ENCODE assay signal across 11 mouse cellular contexts in genomic region chr17:7284297-7284910, GRCm38 (mm10). TPM values are rescaled to one million over a fixed set of nuclear protein-coding genes. Genes with fewer than 3 reads are reported as not detected.
DNase-seq lines count a peak whose midpoint lies in the region; ATAC-seq and TF ChIP-seq lines count a peak whose summit lies in the region.
"Had no signal": no experiment of that assay in that cellular context is flagged by ENCODE, and none has a peak within 500 bp of the region (broad histone marks: within the 10 kb centered on the region; RNA-seq: fewer than 3 reads in every experiment).

No protein-coding gene starts in this region.

- no peak for TF ChIP-seq CTCF in forebrain, postnatal 0 days (IDR thresholded peaks at IDR 0.05; ENCODE audit: low read depth)
- TF ChIP-seq CTCF in Patski (IDR thresholded peaks at IDR 0.05) = no peak

- peak; percentile 39 for DNase-seq in forebrain, postnatal 0 days
- DNase-seq in forebrain, embryonic 11.5 days (ENCODE audit: low spot score) = no peak
- DNase-seq in Patski (ENCODE audit: low read depth, low spot score) = no peak
- DNase-seq in kidney, postnatal 36 days = peak; percentile 70 to 78
- DNase-seq in spleen, postnatal 14 days (ENCODE audit: low spot score in 2 of 2) = no peak
- no peak for DNase-seq in left cerebral cortex, postnatal 36 days (ENCODE audit: low spot score in 2 of 2)
- no peak for DNase-seq in cerebellum, postnatal 4 days (ENCODE audit: low spot score in 2 of 2)

- no peaks in the 10 kb centered on the region for H3K9me3 ChIP-seq in forebrain, postnatal 0 days (ENCODE audit: low read length)
- no peaks in the 10 kb centered on the region for H3K9me3 ChIP-seq in forebrain, embryonic 11.5 days (ENCODE audit: control insufficient read depth, low read length)
- H3K9me3 ChIP-seq in heart, embryonic 13.5 days = no peaks in the 10 kb centered on the region
- H3K9me3 ChIP-seq: limb, embryonic 15.5 days had no signal

- in situ Hi-C loops in Patski (cut with MboI; ENCODE audit: low pct_unique_long_range_greater_than_20kb) = no loop called here

- peaks cover 21% of the 10 kb centered on the region for H3K36me3 ChIP-seq in forebrain, postnatal 0 days (ENCODE audit: insufficient read depth)
- no peaks in the 10 kb centered on the region; the same call in 1 of the 2 replicates for H3K36me3 ChIP-seq in forebrain, embryonic 11.5 days (ENCODE audit: control insufficient read depth, insufficient read depth, low read length)
- peaks cover 57% of the 10 kb centered on the region for H3K36me3 ChIP-seq in heart, embryonic 13.5 days
- H3K36me3 ChIP-seq: limb, embryonic 15.5 days had no signal

- no peaks in the 10 kb centered on the region for H3K4me1 ChIP-seq in forebrain, postnatal 0 days (ENCODE audit: insufficient read depth)
- H3K4me1 ChIP-seq in forebrain, embryonic 11.5 days (replicated peaks; ENCODE audit: control insufficient read depth, insufficient read depth, low read length) = no peaks in the 10 kb centered on the region
- peaks cover 69% of the 10 kb centered on the region for H3K4me1 ChIP-seq in heart, embryonic 13.5 days
- H3K4me1 ChIP-seq: limb, embryonic 15.5 days had no signal

- 68% methylated on average over 8 of the region's 8 CpGs for whole genome bisulfite sequencing in forebrain, postnatal 0 days
- 85% methylated on average over 8 of the region's 8 CpGs for WGBS in forebrain, embryonic 11.5 days
- 15% methylated on average over 8 of the region's 8 CpGs for WGBS in heart, embryonic 13.5 days

- H3K4me2 ChIP-seq in forebrain, postnatal 0 days (ENCODE audit: low read depth) = no peak overlapping the region
- no peak overlapping the region for H3K4me2 ChIP-seq in forebrain, embryonic 11.5 days (ENCODE audit: low read depth, low read length, severe bottlenecking)
- peak overlapping the region; percentile 14; the same call in 1 of the 2 replicates for H3K4me2 ChIP-seq in heart, embryonic 13.5 days
- H3K4me2 ChIP-seq: limb, embryonic 15.5 days had no signal

- CTCF ChIA-PET in Patski (lab: Charles Lee) = no interaction called here

- intact Hi-C loops in left cerebral cortex, postnatal 36 days (cut with DNase I) = no loop called here

- H3K27ac ChIP-seq in forebrain, postnatal 0 days (ENCODE audit: low read depth, low read length) = no peak overlapping the region
- no peak overlapping the region for H3K27ac ChIP-seq in forebrain, embryonic 11.5 days (ENCODE audit: low read depth, low read length)
- H3K27ac ChIP-seq in heart, embryonic 13.5 days (replicated peaks) = peak overlapping the region; percentile 95
- H3K27ac ChIP-seq: limb, embryonic 15.5 days had no signal

- ATAC-seq in forebrain, postnatal 0 days = peak; percentile 32; the same call in 1 of the 2 replicates
- ATAC-seq in forebrain, embryonic 11.5 days (replicated peaks; ENCODE audit: low FRiP score) = no peak
- peak; percentile 21 for ATAC-seq in Patski
- peak; percentile 52; the same call in 1 of the 2 replicates for ATAC-seq in heart, embryonic 13.5 days (ENCODE audit: extremely low read depth, insufficient number of reproducible peaks, low FRiP score, low TSS enrichment)

- no peak overlapping the region for H3K9ac ChIP-seq in forebrain, postnatal 0 days
- H3K9ac ChIP-seq in forebrain, embryonic 11.5 days (ENCODE audit: low read length) = no peak overlapping the region
- peak overlapping the region; percentile 38 for H3K9ac ChIP-seq in heart, embryonic 13.5 days
- H3K9ac ChIP-seq: limb, embryonic 15.5 days had no signal

- no peaks in the 10 kb centered on the region for H3K27me3 ChIP-seq in forebrain, postnatal 0 days (ENCODE audit: insufficient read depth, low read length)
- H3K27me3 ChIP-seq in forebrain, embryonic 11.5 days (ENCODE audit: control insufficient read depth, insufficient read depth, low read length) = no peaks in the 10 kb centered on the region
- no peaks in the 10 kb centered on the region for H3K27me3 ChIP-seq in Patski
- no peaks in the 10 kb centered on the region for H3K27me3 ChIP-seq in heart, embryonic 13.5 days (replicated peaks)
- H3K27me3 ChIP-seq: limb, embryonic 15.5 days had no signal

- H3K4me3 ChIP-seq in forebrain, postnatal 0 days (ENCODE audit: low read depth, low read length) = no peak overlapping the region
- no peak overlapping the region for H3K4me3 ChIP-seq in forebrain, embryonic 11.5 days (ENCODE audit: low read depth, low read length)
- no peak overlapping the region for H3K4me3 ChIP-seq in heart, embryonic 13.5 days
- H3K4me3 ChIP-seq: limb, embryonic 15.5 days had no signal

- POLR2A ChIA-PET in Patski (lab: Charles Lee) = no interaction called here

RNA-seq across cellular contexts. Expression of gene Tcp10a, which starts 40.0 kb away (rescaled TPM):
- total RNA-seq in forebrain, postnatal 0 days (2014; rRNA removed) = not detected in 2 replicates
- not detected in 2 replicates for polyA plus RNA-seq in forebrain, postnatal 0 days (2015; fragmentation: Nextera tagmentation; extraction: Ambion mirVana)
- polyA plus RNA-seq in forebrain, embryonic 11.5 days (2014; fragmentation: Nextera tagmentation; extraction: Ambion mirVana) = 0.17 TPM in 1 of 2 replicates, not detected in the other
- 0.03 TPM for polyA plus RNA-seq in Patski (2021)
- 0.13 TPM in 1 of 2 replicates, not detected in the other for polyA plus RNA-seq in heart, embryonic 13.5 days (2015; fragmentation: Nextera tagmentation; extraction: Ambion mirVana)
- under 1 TPM in 1 of 2 experiments, not detected in 1; 0.23 TPM for total RNA-seq in left cerebral cortex, postnatal 36 days (2021)
- total RNA-seq: common myeloid progenitor, adult 5-6 weeks had no signal
- polyA plus RNA-seq: limb, embryonic 15.5 days; small intestine, adult 2 months had no signal

Comparison
In these comparisons a context has a peak if more than half of its experiments do, and no peak if none do; other contexts are left out.
1. DNase-seq: peak in forebrain, postnatal 0 days (single experiment) and kidney, postnatal 36 days (2 of 2); none in forebrain, embryonic 11.5 days (single experiment), Patski (single experiment), spleen, postnatal 14 days (0 of 2), left cerebral cortex, postnatal 36 days (0 of 2) and cerebellum, postnatal 4 days (0 of 2).